Mouse (Mus musculus): ENCODE data around the gene Baz1a.

DNA sequence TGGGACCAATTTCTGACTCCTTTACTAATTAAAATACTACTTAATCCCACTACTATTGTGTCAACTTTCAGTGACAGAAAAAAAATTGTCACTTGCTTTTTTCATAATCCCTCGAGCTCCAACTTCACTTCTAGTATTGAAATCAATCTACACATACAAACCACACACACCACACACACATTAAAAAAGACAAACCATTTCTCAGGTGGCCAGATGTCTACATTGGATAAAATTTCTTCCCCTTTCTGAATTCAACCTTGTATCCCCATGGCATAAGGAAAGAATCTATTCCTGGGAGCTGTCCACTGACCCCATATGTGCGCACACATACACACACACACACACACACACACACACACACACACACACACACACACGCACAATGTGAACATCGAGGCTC, 57.7 kb downstream of the Baz1a start:
- TF ChIP-seq CTCF (IDR thresholded peaks at IDR 0.05; ENCODE audit: borderline replicate concordance, control insufficient read depth, extremely low read depth, insufficient read depth, low read length, poor library complexity) (no peak), POLR2A (IDR thresholded peaks at IDR 0.05; ENCODE audit: control insufficient read depth, extremely low read depth, insufficient read depth, low read length, poor library complexity) (no peak)

Data from thymus, adult 2 months (tissue).